Mouse (Mus musculus): ENCODE data around the gene Afg1l.

The Afg1l gene

DNA sequence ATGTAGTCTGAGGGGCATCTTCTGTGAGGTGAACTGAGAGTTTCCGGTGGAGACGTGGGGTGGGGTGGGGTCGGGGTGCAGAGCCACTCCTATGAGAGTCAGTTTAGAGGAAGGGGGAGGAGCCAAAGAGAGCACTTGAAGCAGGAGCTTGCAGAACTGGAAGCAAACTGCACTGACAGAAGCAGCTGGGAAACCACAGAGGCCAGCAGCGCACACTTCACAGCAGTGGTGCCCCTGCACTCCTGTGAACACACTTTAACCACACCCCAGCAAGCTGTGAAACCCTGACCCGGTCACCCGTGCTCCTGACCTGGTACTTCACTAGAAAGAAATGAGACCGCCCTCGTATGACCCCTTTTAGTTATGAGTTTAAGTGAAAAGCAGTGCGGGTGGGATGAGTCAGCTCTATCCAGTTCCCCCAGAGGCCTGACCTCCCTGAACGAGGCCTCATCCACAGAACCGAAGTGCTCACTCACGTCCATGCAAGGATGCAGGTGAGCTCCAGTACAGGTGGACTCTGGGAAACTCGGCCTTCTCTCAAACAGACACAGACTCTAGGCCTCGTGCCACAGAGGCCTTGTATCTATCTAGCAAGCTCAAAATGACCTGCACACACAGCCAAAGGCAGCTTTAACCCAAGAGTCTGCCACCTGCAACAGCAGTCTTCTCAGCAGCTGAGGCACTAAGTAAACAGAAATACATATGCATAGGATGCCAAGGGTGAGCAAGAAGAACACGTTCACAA lies 208.9 kb downstream of the Afg1l start:
- DNase-seq (ENCODE audit: low spot score in 2 of 2): peak; percentile 78 to 82

DNA sequence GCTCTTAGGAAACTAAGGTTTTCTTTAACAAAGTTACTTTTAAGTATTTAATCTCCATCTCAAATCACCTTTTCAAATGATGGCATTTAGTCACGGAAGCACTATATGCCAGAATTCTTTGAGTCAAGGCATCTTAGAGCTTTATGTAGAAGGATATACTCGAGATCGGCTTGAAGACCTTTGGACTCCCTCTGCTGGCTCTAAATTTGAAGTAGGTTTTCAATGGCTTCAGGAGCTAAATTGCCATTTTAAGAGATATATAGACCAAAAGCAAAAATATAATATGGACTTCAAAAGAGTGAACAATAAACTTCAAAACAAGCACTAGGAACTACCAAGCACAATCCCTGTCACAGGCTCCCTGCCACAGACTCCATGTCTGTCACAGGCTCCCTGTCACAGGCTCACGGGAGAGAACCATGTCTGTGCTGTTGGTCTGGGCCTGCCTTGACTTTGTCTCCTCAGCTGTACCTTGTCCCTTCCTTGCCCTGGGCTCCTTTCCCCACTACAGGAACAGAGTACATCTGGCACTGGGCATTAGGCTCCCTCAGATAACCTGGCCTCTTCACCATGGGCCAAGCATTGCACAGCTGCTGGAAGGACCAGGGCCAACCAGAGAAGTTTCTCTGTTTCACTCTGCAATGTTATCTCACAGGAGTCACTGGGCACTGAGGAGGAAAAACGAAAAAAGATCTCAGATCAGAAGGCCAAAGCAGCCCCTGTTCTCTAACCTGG lies 210.4 kb downstream of the Afg1l start:
- no peak for DNase-seq (ENCODE audit: low spot score in 2 of 2)

DNA sequence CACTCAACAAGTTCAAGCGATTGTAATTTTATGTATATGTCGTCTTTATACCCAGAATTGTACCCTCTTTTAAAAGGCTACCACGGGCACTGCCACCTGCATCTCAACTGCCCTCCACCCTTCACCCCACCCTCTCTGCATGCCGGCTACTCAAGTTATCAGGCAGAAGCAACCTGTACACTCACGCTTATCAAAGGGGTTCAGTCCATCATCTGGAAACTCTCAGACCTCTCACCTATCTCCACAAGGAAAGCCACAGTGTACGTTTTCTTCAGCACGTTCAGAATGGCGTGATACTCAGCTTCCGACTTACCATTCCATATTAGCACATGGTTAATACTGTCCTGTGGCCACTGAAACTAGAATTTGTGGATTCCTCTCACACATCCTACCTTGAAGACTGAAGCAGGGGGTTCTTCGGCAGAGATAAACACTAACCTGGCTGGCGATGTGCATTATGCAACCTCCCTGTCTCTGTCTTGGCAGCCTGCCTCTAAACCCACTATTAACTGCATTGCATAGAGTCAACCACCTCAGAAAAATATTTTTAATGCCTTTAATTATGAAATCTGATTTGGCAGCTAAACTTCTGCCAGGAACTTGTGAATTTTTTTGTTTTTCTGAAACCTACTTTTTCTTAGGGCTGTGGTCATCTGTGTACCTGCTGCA lies 213.2 kb downstream of the Afg1l start:
- DNase-seq (ENCODE audit: low spot score in 2 of 2): no peak

DNA sequence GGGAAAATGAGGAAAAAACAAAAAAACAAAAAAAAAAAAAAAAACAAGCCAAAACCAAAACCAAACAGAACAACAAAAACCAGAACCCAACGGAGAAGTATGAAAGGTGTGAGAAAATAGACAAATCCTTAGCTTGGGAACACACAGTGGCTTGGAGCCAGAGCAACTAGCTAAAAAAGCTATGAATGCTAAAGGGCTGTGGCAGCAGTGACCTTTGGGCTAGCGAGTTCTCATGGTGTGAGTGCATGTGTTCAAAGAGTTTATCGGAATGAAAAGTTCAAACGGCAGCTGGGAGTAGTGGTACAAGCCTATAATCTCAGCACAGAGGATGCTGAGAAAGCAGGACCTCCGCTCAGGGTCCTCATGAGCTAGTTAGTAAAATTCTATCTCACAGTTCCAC lies 214.2 kb downstream of the Afg1l start:
- no peak for DNase-seq (ENCODE audit: low spot score in 2 of 2)

DNA sequence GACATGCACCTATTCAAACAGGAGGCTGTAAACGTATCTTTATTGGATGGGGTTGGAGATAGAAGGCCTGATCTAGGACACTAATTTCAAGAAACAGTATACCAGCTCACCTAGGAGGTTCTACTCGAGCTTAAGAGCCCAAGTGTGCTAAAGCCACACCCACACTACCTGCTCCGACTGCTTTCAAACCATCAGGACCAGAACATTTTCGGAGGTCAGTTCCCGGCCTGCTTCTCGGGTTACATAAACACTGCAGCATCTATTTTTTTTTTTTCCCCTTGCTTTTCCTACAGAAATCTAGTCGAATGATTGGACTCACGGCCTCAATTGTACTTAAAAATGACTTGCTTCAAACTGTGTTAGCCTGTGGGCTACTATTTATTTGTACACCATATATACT lies 214.7 kb downstream of the Afg1l start:
- no peak for DNase-seq (ENCODE audit: low spot score in 2 of 2)
